Mouse (Mus musculus): ENCODE results near the gene Usp49.

DNA sequence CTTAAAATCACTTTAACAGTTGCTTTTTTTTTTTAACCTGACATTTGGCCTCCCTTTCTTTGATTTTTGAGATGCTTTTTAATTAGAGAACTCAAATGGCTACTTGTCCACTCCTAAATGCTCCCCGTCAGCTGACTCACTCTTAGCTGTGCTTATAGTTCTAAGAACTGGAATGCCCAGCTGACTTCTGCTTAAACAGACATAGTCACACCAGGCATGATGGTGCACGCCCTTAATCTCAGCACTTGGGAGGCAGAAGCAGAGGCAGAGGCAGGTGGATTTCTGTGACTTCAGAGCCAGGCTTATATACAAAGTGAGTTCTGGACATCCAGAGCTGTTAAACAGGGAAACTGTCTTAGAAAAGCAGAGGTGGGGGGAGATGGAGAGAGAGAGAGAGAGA, 21.5 kb downstream of the Usp49 start:
- TF ChIP-seq POLR2A (IDR thresholded peaks at IDR 0.05; ENCODE audit: low read depth, low read length): no peak
- TF ChIP-seq CTCF (IDR thresholded peaks at IDR 0.05; ENCODE audit: extremely low read depth, insufficient read depth, insufficient read length, insufficient replicate concordance): no peak

Data from spleen, adult 2 months (tissue).